In genomic region chr7:131547481-131547880, GRCm38 (mm10) we compare ENCODE assay signal across 18 mouse cellular contexts. TPM values are rescaled to one million over a fixed set of nuclear protein-coding genes. Genes with fewer than 3 reads are reported as not detected.
"Had no signal": no experiment of that assay in that cellular context is flagged by ENCODE, and none has a peak within 500 bp of the region (broad histone marks: within the 10 kb centered on the region; RNA-seq: fewer than 3 reads in every experiment).

No protein-coding gene starts in this region.

- H3K4me2 ChIP-seq: liver, embryonic 11.5 days; liver, embryonic 15.5 days; lung, embryonic 14.5 days; midbrain, embryonic 12.5 days had no signal

- H3K4me3 ChIP-seq: layer of hippocampus, adult 2 months; liver, embryonic 15.5 days; midbrain, embryonic 12.5 days had no signal

- H3K27ac ChIP-seq: kidney, postnatal 0 days; layer of hippocampus, adult 2 months; liver, embryonic 15.5 days; midbrain, embryonic 12.5 days had no signal

- H3K9ac ChIP-seq: liver, embryonic 15.5 days; lung, embryonic 14.5 days; midbrain, embryonic 12.5 days had no signal

- H3K9me3 ChIP-seq: liver, embryonic 15.5 days; midbrain, embryonic 12.5 days had no signal

- ATAC-seq: intestine, embryonic 16.5 days had no signal

- H3K36me3 ChIP-seq: liver, embryonic 15.5 days; midbrain, embryonic 12.5 days had no signal

- DNase-seq: kidney, adult 9 months; kidney, postnatal 4 days; lung, embryonic 14.5 days; lung, postnatal 10 days; lung, postnatal 4 days; right cerebral cortex, adult 18-20 months; right cerebral cortex, postnatal 25 days; thymus, postnatal 36 days had no signal

RNA-seq across cellular contexts. Expression of gene Hmx2, which starts 1.1 kb away (rescaled TPM):
- total RNA-seq: layer of hippocampus, adult 2 months; layer of hippocampus, postnatal 10 days; left cerebral cortex, postnatal 36 days had no signal
- polyA plus RNA-seq: liver, embryonic 11.5 days; liver, embryonic 15.5 days; lung, embryonic 14.5 days; thymus, postnatal 0 days had no signal

RNA-seq across cellular contexts. Expression of gene Hmx3, which starts 4.8 kb away (rescaled TPM):
- total RNA-seq: layer of hippocampus, adult 2 months; layer of hippocampus, postnatal 10 days; left cerebral cortex, postnatal 36 days; megakaryocyte, adult 5-6 weeks had no signal
- polyA plus RNA-seq: liver, embryonic 11.5 days; liver, embryonic 15.5 days; lung, embryonic 14.5 days; thymus, postnatal 0 days had no signal
